Comparison of ENCODE assay signal across 9 mouse cellular contexts in genomic region chr7:142737772-142738171, GRCm38 (mm10). TPM values are rescaled to one million over a fixed set of nuclear protein-coding genes. Genes with fewer than 3 reads are reported as not detected.
DNase-seq lines count a peak whose midpoint lies in the region; ATAC-seq lines count a peak whose summit lies in the region.
"Had no signal": no experiment of that assay in that cellular context is flagged by ENCODE, and none has a peak within 500 bp of the region (broad histone marks: within the 10 kb centered on the region; RNA-seq: fewer than 3 reads in every experiment).

No protein-coding gene starts in this region.

- H3K4me1 ChIP-seq in heart, embryonic 12.5 days (replicated peaks), result no peaks in the 10 kb centered on the region
- H3K4me1 ChIP-seq: embryonic facial prominence, embryonic 13.5 days had no signal

- no peak overlapping the region for H3K4me3 ChIP-seq in heart, embryonic 12.5 days
- H3K4me3 ChIP-seq: embryonic facial prominence, embryonic 13.5 days had no signal

- H3K27me3 ChIP-seq in heart, embryonic 12.5 days (replicated peaks), result no peaks in the 10 kb centered on the region
- H3K27me3 ChIP-seq: embryonic facial prominence, embryonic 13.5 days had no signal

- H3K9ac ChIP-seq in heart, embryonic 12.5 days, result no peak overlapping the region
- H3K9ac ChIP-seq: embryonic facial prominence, embryonic 13.5 days had no signal

- no peak overlapping the region for H3K27ac ChIP-seq in heart, embryonic 12.5 days (ENCODE audit: poor library complexity, severe bottlenecking)
- H3K27ac ChIP-seq: embryonic facial prominence, embryonic 13.5 days had no signal

- H3K9me3 ChIP-seq in heart, embryonic 12.5 days (replicated peaks), result no peaks in the 10 kb centered on the region
- H3K9me3 ChIP-seq: embryonic facial prominence, embryonic 13.5 days had no signal

- H3K36me3 ChIP-seq in heart, embryonic 12.5 days, result no peaks in the 10 kb centered on the region
- H3K36me3 ChIP-seq: embryonic facial prominence, embryonic 13.5 days had no signal

- peak; percentile 11 to 29 for DNase-seq in heart, postnatal 10 days
- peak; percentile 8 for DNase-seq in urinary bladder, postnatal 14 days (ENCODE audit: low spot score)
- DNase-seq in urinary bladder, adult 18-20 months (ENCODE audit: low spot score in 2 of 2), result no peak
- peak; percentile 11 to 33 for DNase-seq in cerebellum, postnatal 36 days
- DNase-seq in kidney, postnatal 4 days, result peak; percentile 32 to 45
- peak; percentile 40 for DNase-seq in retina, adult 2 months (ENCODE audit: low read depth, low spot score)
- no peak for DNase-seq in gastrocnemius, postnatal 10 days

- no peak for ATAC-seq in heart, embryonic 12.5 days (ENCODE audit: insufficient number of reproducible peaks, low FRiP score)

- intact Hi-C loops in heart, postnatal 10 days (cut with DNase I), result loop anchor here (5.0 kb wide), 1 partner anchor 115 kb away; no protein-coding TSS in a partner anchor

- WGBS in heart, embryonic 12.5 days, result 12% methylated on average over 3 of the region's 3 CpGs

- H3K4me2 ChIP-seq in heart, embryonic 12.5 days, result no peak overlapping the region
- H3K4me2 ChIP-seq: embryonic facial prominence, embryonic 13.5 days had no signal

RNA-seq across cellular contexts. Expression of gene Ins2, which starts 5.4 kb away (rescaled TPM):
- total RNA-seq in heart, postnatal 10 days (2021), result not detected
- polyA plus RNA-seq in heart, embryonic 12.5 days (2016; fragmentation: Nextera tagmentation; extraction: Ambion mirVana), result not detected in 2 replicates
- not detected for total RNA-seq in gastrocnemius, postnatal 10 days (2021)
- polyA plus RNA-seq: embryonic facial prominence, embryonic 13.5 days had no signal

Comparison
In these comparisons a context has a peak if more than half of its experiments do, and no peak if none do; other contexts are left out.
1. DNase-seq: peak in heart, postnatal 10 days (2 of 2), urinary bladder, postnatal 14 days (single experiment), cerebellum, postnatal 36 days (2 of 2), kidney, postnatal 4 days (2 of 2) and retina, adult 2 months (single experiment); none in urinary bladder, adult 18-20 months (0 of 2) and gastrocnemius, postnatal 10 days (single experiment).